Mouse (Mus musculus) megakaryocyte, embryonic 14.5 days (primary cell): ENCODE results near the gene Omp.

Source experiments
- FLI1 ChIP-seq: IDR thresholded peaks from 2 replicates; pipeline ENCODE4 v1.6.1; 2012; ENCODE audit warnings: low read length, inconsistent platforms, mixed read lengths
- GATA1 ChIP-seq: IDR thresholded peaks from 3 replicates; pipeline ENCODE4 v1.6.1; 2012; ENCODE audit warnings: mixed read lengths, low read length, inconsistent platforms, borderline replicate concordance

DNA sequence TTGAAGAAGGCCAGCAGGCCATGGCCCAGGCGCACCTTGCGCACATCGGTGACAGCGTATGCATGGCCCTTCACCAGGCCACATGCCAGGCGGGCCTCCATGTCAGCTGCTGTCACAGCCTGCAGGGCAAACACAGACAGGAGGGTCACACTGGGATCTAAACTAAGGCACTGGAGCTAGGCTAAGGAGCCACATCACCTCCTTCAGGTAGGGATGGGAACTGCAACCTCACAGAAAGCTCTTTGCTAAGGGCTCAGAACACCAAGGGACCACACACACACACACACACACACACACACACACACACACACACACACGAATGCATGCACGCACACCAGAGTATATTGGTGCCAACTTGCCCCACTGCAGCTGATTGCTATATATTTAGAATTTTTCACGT lies 13.6 kb downstream of the Omp start:
- no peak for TF ChIP-seq GATA1
- TF ChIP-seq FLI1 = no peak
